Mouse (Mus musculus): ENCODE results near the gene Gm12166.

GRCm38 (mm10) chr11:46064767-46065166 is 12.6 kb upstream of the Gm12166 start:
- no peak for TF ChIP-seq CTCF (IDR thresholded peaks at IDR 0.05; ENCODE audit: control insufficient read depth, insufficient read depth, low read length)
- no peak for TF ChIP-seq POLR2A (IDR thresholded peaks at IDR 0.05; ENCODE audit: borderline replicate concordance, control insufficient read depth, low read depth, low read length)

Measured in bone marrow, adult 2 months (tissue).